Mouse (Mus musculus) liver, embryonic 14.5 days (tissue): ENCODE results near the gene Ppfia3.

Source experiments
- CTCF ChIP-seq: IDR thresholded peaks from 2 replicates; pipeline ENCODE4 v1.5.1; 2016; ENCODE audit warnings: antibody characterized with exemption, low read depth, control low read depth
- EP300 ChIP-seq: IDR thresholded peaks from 2 replicates; pipeline ENCODE4 v1.6.1; 2016; ENCODE audit warnings: antibody characterized with exemption, low read depth

- TF ChIP-seq CTCF (no peak), EP300 (no peak)
Measured at GRCm38 (mm10) chr7:45338161-45338911, 28.5 kb downstream of the Ppfia3 start.
